Mouse (Mus musculus) CH12F3 (cell line): ENCODE measurements around the gene Ppp3r1.
"Not testable (repeated sequence)": the region's sequence is repeated elsewhere in the genome, so short reads cannot be mapped to it uniquely, and the experiment has no call there.

Experiments
- in situ Hi-C: fragments of 300-500 bp; cut with MboI; formaldehyde crosslinking; loops from 2 replicates; pipeline ENCODE4 v1.14.3; 2020; ENCODE audit warnings: low sequenced_read_pairs

The Ppp3r1 gene

GRCm38 (mm10) chr11:17199840-17200501 is 40.9 kb downstream of the Ppp3r1 start:
- in situ Hi-C loops: no loop called here

- in situ Hi-C loops: no loop called here
Observed at GRCm38 (mm10) chr11:17200936-17201335, 41.9 kb downstream of the Ppp3r1 start.

- in situ Hi-C loops: no loop called here
Observed at GRCm38 (mm10) chr11:17202481-17202880, 43.4 kb downstream of the Ppp3r1 start.

GRCm38 (mm10) chr11:17211258-17212140 is 52.4 kb downstream of the Ppp3r1 start, which contains the start of gene Pno1:
TSS of gene Pno1 (minus strand) at chr11:17211568.
- in situ Hi-C loops: no loop called here

- in situ Hi-C loops: no loop called here
Observed at GRCm38 (mm10) chr11:17212141-17212495, 53.1 kb downstream of the Ppp3r1 start.

GRCm38 (mm10) chr11:17212903-17213509 is 53.9 kb downstream of the Ppp3r1 start:
- in situ Hi-C loops: no loop called here

- in situ Hi-C loops: no loop called here
Observed at GRCm38 (mm10) chr11:17215475-17215874, 56.4 kb downstream of the Ppp3r1 start.

GRCm38 (mm10) chr11:17221126-17221525 is 62.1 kb downstream of the Ppp3r1 start:
- in situ Hi-C loops: no loop called here

- in situ Hi-C loops: no loop called here
Observed at GRCm38 (mm10) chr11:17232792-17233191, 73.7 kb downstream of the Ppp3r1 start.

- in situ Hi-C loops: no loop called here
Observed at GRCm38 (mm10) chr11:17236449-17237037, 77.5 kb downstream of the Ppp3r1 start.

GRCm38 (mm10) chr11:17238598-17238997 is 79.5 kb downstream of the Ppp3r1 start:
- in situ Hi-C loops: not testable (repeated sequence)

GRCm38 (mm10) chr11:17248715-17249114 is 89.7 kb downstream of the Ppp3r1 start:
- in situ Hi-C loops: no loop called here
